ENCODE assay signal across 23 mouse cellular contexts in genomic region chr3:57664682-57665081, GRCm38 (mm10). TPM values are rescaled to one million over a fixed set of nuclear protein-coding genes. Genes with fewer than 3 reads are reported as not detected.
"Had no signal": no experiment of that assay in that cellular context is flagged by ENCODE, and none has a peak within 500 bp of the region (broad histone marks: within the 10 kb centered on the region; RNA-seq: fewer than 3 reads in every experiment).

No protein-coding gene starts in this region.

- H3K27me3 ChIP-seq: liver, embryonic 13.5 days; neural tube, embryonic 13.5 days had no signal

- H3K27ac ChIP-seq: left cerebral cortex, adult 2 months; liver, embryonic 13.5 days; neural tube, embryonic 13.5 days had no signal

- ATAC-seq: midbrain, embryonic 16.5 days had no signal

- H3K9ac ChIP-seq: liver, embryonic 13.5 days; lung, embryonic 14.5 days; neural tube, embryonic 13.5 days had no signal

- H3K4me3 ChIP-seq: left cerebral cortex, adult 2 months; liver, embryonic 13.5 days; myocyte; neural tube, embryonic 13.5 days had no signal

- H3K4me1 ChIP-seq: liver, embryonic 13.5 days; neural tube, embryonic 13.5 days had no signal

- H3K36me3 ChIP-seq: liver, embryonic 13.5 days; neural tube, embryonic 13.5 days had no signal

- H3K9me3 ChIP-seq: liver, embryonic 13.5 days; neural tube, embryonic 13.5 days had no signal

- H3K4me2 ChIP-seq: liver, embryonic 13.5 days; lung, embryonic 14.5 days; midbrain, embryonic 11.5 days; neural tube, embryonic 13.5 days had no signal

- DNase-seq: kidney, adult 2 months; kidney, postnatal 36 days; liver, embryonic 13.5 days; lung, embryonic 14.5 days; lung, postnatal 4 days; right cerebral cortex, postnatal 25 days; thymus, adult 18-20 months; thymus, postnatal 36 days had no signal

RNA-seq across cellular contexts. Expression of gene Ankub1, which starts 27.9 kb away (rescaled TPM):
- total RNA-seq: left cerebral cortex, postnatal 10 days; megakaryocyte progenitor cell, adult 5-6 weeks; megakaryocyte-erythroid progenitor cell, adult 5-6 weeks; monocyte, adult 5-6 weeks had no signal
- polyA plus RNA-seq: intestine, postnatal 0 days; kidney, adult 2 months; kidney, embryonic 16.5 days; limb, embryonic 14.5 days; liver, embryonic 13.5 days; liver, embryonic 16.5 days; lung, embryonic 14.5 days; midbrain, embryonic 11.5 days; myocyte; spleen, adult 2 months; stomach, embryonic 16.5 days had no signal
